Mouse (Mus musculus) midbrain, embryonic 16.5 days (tissue): Measurements from ENCODE around the gene Grid2. TPM values are rescaled to one million over a fixed set of nuclear protein-coding genes. Genes with fewer than 3 reads are reported as not detected.

Source experiments
- ATAC-seq: fragments of 200-750 bp; cut with Nextera tagmentation; 2 replicates; pipeline ENCODE4 v1.8.0; 2017; ENCODE audit warnings: moderate TSS enrichment
- H3K27ac ChIP-seq: fragments of 300-500 bp; sonication (generic); 2 replicates; pipeline ENCODE4 v1.5.1; 2014; ENCODE audit warnings: mild to moderate bottlenecking, low read length, mixed read lengths
- H3K27me3 ChIP-seq: fragments of 300-500 bp; sonication (generic); 2 replicates; pipeline ENCODE4 v1.6.1; 2014; ENCODE audit warnings: low read depth, low read length, mixed read lengths; ENCODE audit not compliant: control insufficient read depth, insufficient read depth
- H3K36me3 ChIP-seq: fragments of 300-500 bp; sonication (generic); 2 replicates; pipeline ENCODE4 v1.6.1; 2014; ENCODE audit warnings: mild to moderate bottlenecking, low read length, moderate library complexity, mixed read lengths; ENCODE audit not compliant: control insufficient read depth, insufficient read depth
- H3K4me1 ChIP-seq: fragments of 300-500 bp; sonication (generic); 2 replicates; pipeline ENCODE4 v1.6.1; 2014; ENCODE audit warnings: mild to moderate bottlenecking, low read length, mixed read lengths; ENCODE audit not compliant: control insufficient read depth, insufficient read depth
- H3K4me2 ChIP-seq: fragments of 300-500 bp; sonication (generic); 2 replicates; pipeline ENCODE4 v1.6.1; 2014; ENCODE audit warnings: mild to moderate bottlenecking, low read length, mixed read lengths
- H3K4me3 ChIP-seq: fragments of 300-500 bp; sonication (generic); 2 replicates; pipeline ENCODE4 v1.5.1; 2014; ENCODE audit warnings: low read depth, mild to moderate bottlenecking, low read length, moderate library complexity, mixed read lengths
- H3K9ac ChIP-seq: fragments of 300-500 bp; sonication (generic); 2 replicates; pipeline ENCODE4 v1.6.1; 2014; ENCODE audit warnings: low read depth, low read length, mixed read lengths
- H3K9me3 ChIP-seq: fragments of 300-500 bp; sonication (generic); replicated peaks from 2 replicates; pipeline ENCODE4 v1.6.1; 2014; ENCODE audit warnings: mild to moderate bottlenecking, low read length, mixed read lengths; ENCODE audit not compliant: control insufficient read depth, poor library complexity, severe bottlenecking
- WGBS: fragments of 180-500 bp; shearing (Covaris S2); extraction: QIAGEN DNeasy Blood & Tissue Kit; methylation state at CpG from one replicate; pipeline ENCODE4 v1.1.7; 2014; 5-methylcytosine and 5-hydroxymethylcytosine counted together
- polyA plus RNA-seq: library from polyadenylated mRNA; unstranded; fragments of >200 nt; fragmentation: Nextera tagmentation; extraction: Ambion mirVana; gene quantifications from 2 replicates; pipeline ENCODE4 v1.2.1, GENCODE M21; 2015

Gene Grid2
- polyA plus RNA-seq, 1 experiment from 2014 or later: 13.8 TPM

DNA sequence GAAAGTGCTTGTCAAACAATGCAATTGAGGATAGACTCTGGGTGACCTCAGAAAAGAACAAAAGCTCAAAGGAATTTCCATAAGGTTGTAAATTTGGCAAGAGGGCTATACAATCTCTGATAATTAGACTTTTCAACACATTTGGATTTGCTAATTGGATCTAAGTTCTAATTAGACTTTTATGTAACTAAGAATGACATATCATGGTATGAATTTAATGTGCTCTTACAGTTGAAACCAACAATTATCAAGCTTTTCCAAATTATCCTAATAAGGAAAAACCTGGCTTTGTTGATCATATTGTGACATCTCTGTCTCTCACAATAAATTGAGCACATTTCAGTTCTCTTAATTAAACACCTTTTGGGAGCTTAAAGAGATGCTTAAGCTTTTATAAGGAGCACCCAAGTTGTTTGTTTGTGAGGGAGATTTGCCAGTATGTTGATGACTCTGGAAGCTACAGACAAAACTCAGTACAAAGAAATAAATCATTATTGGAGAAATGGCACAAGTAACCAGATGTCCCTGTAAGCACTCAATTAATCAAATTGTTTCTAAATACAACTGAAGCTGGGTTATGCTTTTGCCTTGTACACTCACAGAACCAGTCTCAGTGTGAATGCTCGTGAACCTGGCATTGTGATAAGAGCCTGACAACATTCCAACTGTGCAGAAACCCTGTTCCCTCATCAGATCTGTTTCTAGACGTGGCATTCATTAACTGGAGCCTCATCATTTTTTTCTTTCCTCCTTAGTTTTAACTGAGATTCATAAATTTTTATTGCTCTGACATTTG lies 1018.8 kb downstream of the Grid2 start:
- H3K4me3 ChIP-seq: no peak overlapping the region
- H3K4me1 ChIP-seq: peaks cover 2% of the 10 kb centered on the region; the same call in 1 of the 2 replicates
- no peaks in the 10 kb centered on the region for H3K36me3 ChIP-seq
- no peaks in the 10 kb centered on the region for H3K27me3 ChIP-seq
- H3K9me3 ChIP-seq: no peaks in the 10 kb centered on the region
- H3K27ac ChIP-seq: no peak overlapping the region
- no peak overlapping the region for H3K4me2 ChIP-seq
- no peak for ATAC-seq
- WGBS: 51% methylated on average over 2 of the region's 2 CpGs
- no peak overlapping the region for H3K9ac ChIP-seq

- 89% methylated on average over 2 of the region's 2 CpGs for WGBS
- no peak overlapping the region for H3K9ac ChIP-seq
- no peak for ATAC-seq
- H3K4me2 ChIP-seq: no peak overlapping the region
- H3K4me1 ChIP-seq: no peaks in the 10 kb centered on the region
- no peak overlapping the region for H3K4me3 ChIP-seq
- H3K36me3 ChIP-seq: no peaks in the 10 kb centered on the region
- no peaks in the 10 kb centered on the region for H3K27me3 ChIP-seq
- H3K9me3 ChIP-seq: no peaks in the 10 kb centered on the region
- no peak overlapping the region for H3K27ac ChIP-seq
Measured at GRCm38 (mm10) chr6:64279927-64280326, 1024.3 kb downstream of the Grid2 start.

GRCm38 (mm10) chr6:64293761-64294160 lies 1038.1 kb downstream of the Grid2 start:
- Histone ChIP-seq H3K4me2 (no peak overlapping the region), H3K9ac (no peak overlapping the region), H3K27ac (no peak overlapping the region), H3K36me3 (no peaks in the 10 kb centered on the region), H3K4me1 (no peaks in the 10 kb centered on the region; the same call in 1 of the 2 replicates), H3K4me3 (no peak overlapping the region), H3K9me3 (no peaks in the 10 kb centered on the region), H3K27me3 (no peaks in the 10 kb centered on the region)
- WGBS: 93% methylated on average over 1 of the region's 1 CpGs
- no peak for ATAC-seq

GRCm38 (mm10) chr6:64297633-64298032 lies 1042.0 kb downstream of the Grid2 start:
- Histone ChIP-seq H3K4me1 (no peaks in the 10 kb centered on the region), H3K9me3 (no peaks in the 10 kb centered on the region), H3K36me3 (no peaks in the 10 kb centered on the region), H3K27me3 (no peaks in the 10 kb centered on the region), H3K4me2 (no peak overlapping the region), H3K9ac (no peak overlapping the region), H3K4me3 (no peak overlapping the region), H3K27ac (no peak overlapping the region)
- WGBS: 29% methylated on average over 1 of the region's 1 CpGs
- peak; percentile 54; the same call in 1 of the 2 replicates for ATAC-seq

GRCm38 (mm10) chr6:64304709-64305476 lies 1049.2 kb downstream of the Grid2 start:
- 62% methylated on average over 2 of the region's 2 CpGs for WGBS
- H3K27ac ChIP-seq: no peak overlapping the region
- no peak overlapping the region for H3K9ac ChIP-seq
- H3K36me3 ChIP-seq: no peaks in the 10 kb centered on the region
- no peak overlapping the region for H3K4me3 ChIP-seq
- H3K27me3 ChIP-seq: no peaks in the 10 kb centered on the region
- no peak overlapping the region for H3K4me2 ChIP-seq
- no peaks in the 10 kb centered on the region for H3K4me1 ChIP-seq
- peak; percentile 80; the same call in 1 of the 2 replicates for ATAC-seq
- no peaks in the 10 kb centered on the region for H3K9me3 ChIP-seq

GRCm38 (mm10) chr6:64308631-64309030 lies 1053.0 kb downstream of the Grid2 start:
- 70% methylated on average over 1 of the region's 1 CpGs for WGBS
- H3K4me1 ChIP-seq: no peaks in the 10 kb centered on the region
- H3K36me3 ChIP-seq: no peaks in the 10 kb centered on the region
- H3K27me3 ChIP-seq: no peaks in the 10 kb centered on the region
- H3K9ac ChIP-seq: no peak overlapping the region
- H3K4me3 ChIP-seq: no peak overlapping the region
- no peak overlapping the region for H3K27ac ChIP-seq
- H3K4me2 ChIP-seq: no peak overlapping the region
- H3K9me3 ChIP-seq: no peaks in the 10 kb centered on the region
- no peak for ATAC-seq

DNA sequence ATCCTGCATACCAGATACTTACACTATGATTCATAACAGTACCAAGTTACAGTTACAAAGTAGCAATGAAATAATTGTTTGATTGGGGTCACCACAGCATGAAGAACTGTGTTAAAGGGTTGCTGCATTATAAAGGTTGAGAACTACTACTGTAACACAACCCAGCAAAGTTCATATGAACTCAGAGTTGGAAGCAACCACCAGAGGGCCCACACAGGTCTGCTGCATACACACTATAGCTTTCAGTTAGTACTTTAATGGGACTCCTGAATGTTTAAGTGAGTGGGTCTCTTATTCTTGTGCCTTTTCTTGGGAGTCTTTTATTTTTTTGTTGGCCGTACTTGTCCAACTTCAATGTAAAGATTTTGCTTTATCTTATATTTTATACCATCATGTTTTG lies 1057.5 kb downstream of the Grid2 start:
- Histone ChIP-seq H3K9me3 (no peaks in the 10 kb centered on the region), H3K27me3 (no peaks in the 10 kb centered on the region), H3K36me3 (no peaks in the 10 kb centered on the region), H3K4me1 (no peaks in the 10 kb centered on the region), H3K4me2 (no peak overlapping the region), H3K27ac (no peak overlapping the region), H3K4me3 (no peak overlapping the region), H3K9ac (no peak overlapping the region)
- no peak for ATAC-seq
- 98% methylated on average over 1 of the region's 1 CpGs for WGBS

- no peaks in the 10 kb centered on the region for H3K36me3 ChIP-seq
- H3K4me1 ChIP-seq: no peaks in the 10 kb centered on the region
- H3K27me3 ChIP-seq: no peaks in the 10 kb centered on the region
- WGBS: 96% methylated on average over 1 of the region's 1 CpGs
- no peak overlapping the region for H3K4me3 ChIP-seq
- H3K9ac ChIP-seq: no peak overlapping the region
- no peak overlapping the region for H3K4me2 ChIP-seq
- no peaks in the 10 kb centered on the region for H3K9me3 ChIP-seq
- no peak overlapping the region for H3K27ac ChIP-seq
- no peak for ATAC-seq
Measured at GRCm38 (mm10) chr6:64326936-64327335, 1071.3 kb downstream of the Grid2 start.

DNA sequence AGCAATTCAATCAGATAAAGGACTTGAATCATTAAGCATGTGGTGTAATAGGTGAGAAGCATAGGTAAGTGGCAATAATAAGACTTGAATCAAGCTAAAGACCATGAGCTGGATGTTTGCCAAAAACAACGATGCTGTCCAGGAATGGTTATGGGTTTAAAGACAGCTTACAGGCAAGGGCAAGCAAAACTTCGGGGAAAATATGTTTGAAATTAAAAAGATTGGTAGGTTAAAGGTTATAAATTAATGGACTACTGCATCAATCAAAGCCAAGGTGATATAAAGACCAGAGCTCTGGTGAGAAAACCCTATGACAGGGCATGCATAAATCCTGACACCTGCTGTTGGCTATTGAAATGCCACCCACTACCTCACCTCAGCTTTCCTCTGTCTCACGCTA lies 1072.2 kb downstream of the Grid2 start:
- 64% methylated on average over 3 of the region's 3 CpGs for WGBS
- H3K4me1 ChIP-seq: no peaks in the 10 kb centered on the region
- H3K4me2 ChIP-seq: no peak overlapping the region
- H3K9me3 ChIP-seq: no peaks in the 10 kb centered on the region
- ATAC-seq: no peak
- H3K27ac ChIP-seq: no peak overlapping the region
- no peak overlapping the region for H3K9ac ChIP-seq
- no peaks in the 10 kb centered on the region for H3K27me3 ChIP-seq
- no peaks in the 10 kb centered on the region for H3K36me3 ChIP-seq
- no peak overlapping the region for H3K4me3 ChIP-seq
